In genomic region chr10:75643741-75644343, GRCm38 (mm10) we compare ENCODE assay signal across 8 mouse cellular contexts. TPM values are rescaled to one million over a fixed set of nuclear protein-coding genes. Genes with fewer than 3 reads are reported as not detected.
A peak's percentile ranks its signal among the peaks of the same experiment; 100 is the strongest.
DNase-seq lines count a peak whose midpoint lies in the region; ATAC-seq lines count a peak whose summit lies in the region.

Gene Susd2, minus strand, starts transcription at chr10:75644008.

- DNase-seq in WW6 (ENCODE audit: low read depth, low spot score): peak; percentile 70
- peak; percentile 79 for DNase-seq in embryo, embryonic 11 days
- peak; percentile 66 for DNase-seq in hindbrain, embryonic 10.5 days (ENCODE audit: low spot score)
- DNase-seq in limb, embryonic 11.5 days (ENCODE audit: low spot score): peak; percentile 76
- DNase-seq in testis, postnatal 10 days (ENCODE audit: low spot score): peak; percentile 84
- no peak for DNase-seq in layer of hippocampus, postnatal 10 days (ENCODE audit: low spot score in 2 of 2)

- H3K4me2 ChIP-seq in limb, embryonic 11.5 days (ENCODE audit: low read depth, severe bottlenecking): peak within 1 kb of the TSS; percentile 30
- peak within 1 kb of the TSS; percentile 42 for H3K4me2 ChIP-seq in midbrain, embryonic 12.5 days (replicated peaks)

- H3K4me3 ChIP-seq in hindbrain, embryonic 10.5 days: peak within 1 kb of the TSS; percentile 34
- H3K4me3 ChIP-seq in limb, embryonic 11.5 days (ENCODE audit: low read depth, low read length): no peak within 1 kb of the TSS
- no peak within 1 kb of the TSS for H3K4me3 ChIP-seq in midbrain, embryonic 12.5 days

- peak within 1 kb of the TSS; percentile 35 for H3K9ac ChIP-seq in limb, embryonic 11.5 days (ENCODE audit: low read length)
- H3K9ac ChIP-seq in midbrain, embryonic 12.5 days (replicated peaks): 0 out of 2 replicates have a peak within 1 kb of the TSS, but pooled peaks have one; percentile 31

- H3K36me3 ChIP-seq in hindbrain, embryonic 10.5 days: peaks cover 37% of the 10 kb centered on the region
- H3K36me3 ChIP-seq in limb, embryonic 11.5 days (ENCODE audit: control insufficient read depth, insufficient read depth, low read length): no peaks in the 10 kb centered on the region; the same call in 1 of the 2 replicates
- peaks cover 33% of the 10 kb centered on the region for H3K36me3 ChIP-seq in midbrain, embryonic 12.5 days

- peak within 1 kb of the TSS; percentile 71 for H3K27ac ChIP-seq in hindbrain, embryonic 10.5 days
- H3K27ac ChIP-seq in limb, embryonic 11.5 days (replicated peaks; ENCODE audit: low read depth, low read length): no peak within 1 kb of the TSS
- peak within 1 kb of the TSS; percentile 22; the same call in 1 of the 2 replicates for H3K27ac ChIP-seq in midbrain, embryonic 12.5 days (replicated peaks)

- H3K9me3 ChIP-seq in hindbrain, embryonic 10.5 days: no peaks in the 10 kb centered on the region
- H3K9me3 ChIP-seq in limb, embryonic 11.5 days (ENCODE audit: control insufficient read depth, low read length): no peaks in the 10 kb centered on the region
- H3K9me3 ChIP-seq in midbrain, embryonic 12.5 days: no peaks in the 10 kb centered on the region

- 3% methylated on average over 11 of the region's 11 CpGs for WGBS in hindbrain, embryonic 10.5 days
- WGBS in limb, embryonic 11.5 days: 3% methylated on average over 11 of the region's 11 CpGs
- WGBS in midbrain, embryonic 12.5 days: 4% methylated on average over 11 of the region's 11 CpGs

- H3K27me3 ChIP-seq in hindbrain, embryonic 10.5 days (ENCODE audit: insufficient read depth, poor library complexity, severe bottlenecking): no peaks in the 10 kb centered on the region
- H3K27me3 ChIP-seq in limb, embryonic 11.5 days (ENCODE audit: control insufficient read depth, insufficient read depth, low read length): no peaks in the 10 kb centered on the region
- 0 out of 2 replicates have a peak, but pooled peaks cover 5% of the 10 kb centered on the region for H3K27me3 ChIP-seq in midbrain, embryonic 12.5 days

- peak; percentile 70 for ATAC-seq in CD4-positive, CD25-positive, alpha-beta regulatory T cell, adult 4 months
- peak; percentile 23; the same call in 1 of the 2 replicates for ATAC-seq in limb, embryonic 11.5 days (ENCODE audit: insufficient number of reproducible peaks, low FRiP score, low TSS enrichment, low read depth)
- ATAC-seq in midbrain, embryonic 12.5 days (ENCODE audit: low FRiP score, low read depth): peak; percentile 71

- peaks cover 28% of the 10 kb centered on the region for H3K4me1 ChIP-seq in hindbrain, embryonic 10.5 days (replicated peaks)
- peaks cover 6% of the 10 kb centered on the region for H3K4me1 ChIP-seq in limb, embryonic 11.5 days (ENCODE audit: control insufficient read depth, insufficient read depth, low read length)
- H3K4me1 ChIP-seq in midbrain, embryonic 12.5 days: peaks cover 14% of the 10 kb centered on the region

RNA-seq across cellular contexts. Expression of gene Susd2, which starts in this region (rescaled TPM):
- polyA plus RNA-seq in CD4-positive, CD25-positive, alpha-beta regulatory T cell, adult 4 months (2017; shearing (Covaris generic)): 10 to 100 TPM in 1 of 2 experiments, 1 to 10 TPM in 1; 9.2 to 19.4 TPM
- 2.0 and 3.0 TPM in 2 replicates for polyA plus RNA-seq in hindbrain, embryonic 10.5 days (2016; fragmentation: Nextera tagmentation; extraction: Ambion mirVana)
- 0.98 and 1.4 TPM in 2 replicates for polyA plus RNA-seq in limb, embryonic 11.5 days (2014; fragmentation: Nextera tagmentation; extraction: Ambion mirVana)
- polyA plus RNA-seq in midbrain, embryonic 12.5 days (2016; fragmentation: Nextera tagmentation; extraction: Ambion mirVana): 2.0 and 2.4 TPM in 2 replicates
- 1 to 10 TPM; 1.6 to 2.8 TPM for total RNA-seq in layer of hippocampus, postnatal 10 days (2021)

Comparison
In these comparisons a context has a peak if more than half of its experiments do, and no peak if none do; other contexts are left out.
1. DNase-seq: peak in WW6 (single experiment), embryo, embryonic 11 days (single experiment), hindbrain, embryonic 10.5 days (single experiment), limb, embryonic 11.5 days (single experiment) and testis, postnatal 10 days (single experiment); none in layer of hippocampus, postnatal 10 days (0 of 2).
2. Peak in every context shown above with its lines, with median percentiles within 50 percentile points of each other: ATAC-seq.